Mouse (Mus musculus) liver, postnatal 0 days (tissue): ENCODE measurements around the gene Ncln.

Experiments
- CTCF ChIP-seq: sonication (generic); IDR thresholded peaks from 2 replicates; pipeline ENCODE4 v1.5.1; 2016; ENCODE audit warnings: antibody characterized with exemption, low read depth
- EP300 ChIP-seq: IDR thresholded peaks from 2 replicates; pipeline ENCODE4 v1.6.1; 2016; ENCODE audit warnings: antibody characterized with exemption, low read depth, mild to moderate bottlenecking

GRCm38 (mm10) chr10:81459399-81459798 is 36.8 kb downstream of the Ncln start:
- no peak for TF ChIP-seq CTCF
- no peak for TF ChIP-seq EP300
